Mouse (Mus musculus) testis, adult 2 months (tissue): ENCODE results near the gene Ssbp3.

ENCODE experiments used
- CTCF ChIP-seq: fragments of 200-500 bp; IDR thresholded peaks from 2 replicates; pipeline ENCODE4 v1.5.1; 2012; ENCODE audit warnings: low read depth, mild to moderate bottlenecking, inconsistent platforms, low read length, moderate library complexity; ENCODE audit not compliant: control insufficient read depth, insufficient read depth, insufficient replicate concordance
- POLR2A ChIP-seq: fragments of 200-500 bp; IDR thresholded peaks from 2 replicates; pipeline ENCODE4 v1.6.1; 2012; ENCODE audit warnings: low read depth, mild to moderate bottlenecking, inconsistent platforms, low read length, moderate library complexity; ENCODE audit not compliant: control insufficient read depth

DNA sequence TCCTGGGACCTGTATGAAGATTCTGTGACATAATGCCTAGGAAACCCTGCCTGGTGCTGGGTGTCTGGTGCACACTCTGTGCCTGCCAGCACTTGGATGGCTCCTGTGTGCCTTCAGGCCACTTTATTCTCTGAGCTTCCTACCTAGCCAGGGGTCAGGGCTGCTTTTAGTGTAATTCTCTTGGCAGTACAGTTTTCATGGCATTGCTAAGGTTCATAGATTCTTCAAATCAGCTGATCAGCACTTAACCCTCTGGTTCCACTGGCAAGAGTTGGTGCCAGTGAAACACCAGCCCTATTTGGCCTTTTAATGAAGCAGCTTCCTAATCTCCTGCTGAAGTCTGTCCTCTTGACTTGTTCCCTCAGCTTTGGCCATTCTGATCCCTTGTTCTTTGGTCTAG is 106.8 kb downstream of the Ssbp3 start:
- TF ChIP-seq CTCF (no peak), POLR2A (no peak)
